Mouse (Mus musculus): ENCODE results near the gene Erich6. TPM values are rescaled to one million over a fixed set of nuclear protein-coding genes. Genes with fewer than 3 reads are reported as not detected.

Gene Erich6
- total and polyA plus RNA-seq, 3 experiments: not detected

DNA sequence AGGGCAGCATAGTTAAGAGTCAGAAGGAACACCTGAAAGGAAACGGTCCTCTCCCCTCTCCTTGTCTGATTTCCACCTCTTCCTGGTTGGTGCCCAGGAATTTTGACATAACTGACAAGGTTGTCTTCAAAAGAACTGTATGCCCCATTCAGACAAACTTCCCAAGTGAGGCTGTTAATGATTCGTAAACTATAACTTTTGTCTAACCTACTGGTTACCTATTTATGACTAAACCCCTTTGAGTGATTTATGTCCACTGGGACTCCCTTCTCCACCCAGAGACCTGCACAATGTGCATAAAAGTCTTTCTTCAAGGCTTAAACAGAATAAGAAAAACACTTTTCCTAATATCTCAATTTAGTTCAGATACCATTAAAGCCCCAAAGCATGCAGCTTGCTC is 10.2 kb upstream of the Erich6 start:
- H3K79me2 ChIP-seq (replicated peaks; ENCODE audit: control insufficient read depth, extremely low read depth, insufficient read depth, poor library complexity, severe bottlenecking): no peaks in the 10 kb centered on the region
- dilution Hi-C loops (cut with MboI; ENCODE audit: extremely low pct_ligation_motif_present, extremely low pct_unique_long_range_greater_than_20kb, low sequenced_read_pairs): no loop called here
- H3K36me3 ChIP-seq (replicated peaks in 1 of 2; ENCODE audit: control insufficient read depth in 1 of 2, insufficient read depth in 1 of 2, low read length in 1 of 2): no peaks in the 10 kb centered on the region
- H3K4me2 ChIP-seq (ENCODE audit: insufficient read depth, low read depth, poor library complexity, severe bottlenecking): no peak overlapping the region
- H3K4me1 ChIP-seq (ENCODE audit: control insufficient read depth in 1 of 2, insufficient read depth in 2 of 2): 0 out of 4 replicates have a peak, but pooled peaks cover 0 to 2% of the 10 kb centered on the region in 2 experiments
- in situ Hi-C loops (cut with MboI; ENCODE audit: low pct_ligation_motif_present, low pct_unique_long_range_greater_than_20kb, low sequenced_read_pairs): no loop called here
- no peak overlapping the region for H3K9ac ChIP-seq (ENCODE audit: insufficient read depth, low read depth)
- no peak for DNase-seq (ENCODE audit: extremely low read depth)
- no peaks in the 10 kb centered on the region for H3K9me3 ChIP-seq (replicated peaks; ENCODE audit: low read length)
- H3K27ac ChIP-seq (ENCODE audit: insufficient read depth, low read depth): no peak overlapping the region
- no peak overlapping the region for H3K4me3 ChIP-seq (replicated peaks in 1 of 3; ENCODE audit: low read depth in 2 of 3, low read length in 2 of 3, poor library complexity in 1 of 3)
- H3K27me3 ChIP-seq (replicated peaks): no peaks in the 10 kb centered on the region
- no peak for TF ChIP-seq CHD2 (IDR thresholded peaks at IDR 0.05; ENCODE audit: low read length)
- no peak for TF ChIP-seq MXI1 (IDR thresholded peaks at IDR 0.05; ENCODE audit: low read depth, low read length)
- no peak for TF ChIP-seq ZNF384 (IDR thresholded peaks at IDR 0.05; ENCODE audit: low read depth, low read length)
- TF ChIP-seq PAX5 (IDR thresholded peaks at IDR 0.05; ENCODE audit: low read length): no peak
- TF ChIP-seq ETS1 (conservative IDR thresholded peaks at IDR 0.05; ENCODE audit: low read depth, low read length): no peak
- no peak for TF ChIP-seq ZC3H11A (IDR thresholded peaks at IDR 0.05; ENCODE audit: low read depth, low read length)
- TF ChIP-seq POLR2AphosphoS2 (IDR thresholded peaks at IDR 0.05; ENCODE audit: low read depth, low read length): no peak
- no peak for TF ChIP-seq JUN (IDR thresholded peaks at IDR 0.05; ENCODE audit: insufficient read depth, low read depth, low read length)
- TF ChIP-seq E2F4 (IDR thresholded peaks at IDR 0.05; ENCODE audit: insufficient replicate concordance, low read depth, low read length): no peak
- no peak for TF ChIP-seq EP300 (IDR thresholded peaks at IDR 0.05; ENCODE audit: low read length)
- TF ChIP-seq CTCF (conservative IDR thresholded peaks at IDR 0.05 in 1 of 2, IDR thresholded peaks at IDR 0.05 in 1 of 2; ENCODE audit: low read depth in 2 of 2, low read length in 2 of 2): no peak
- TF ChIP-seq RCOR1 (conservative IDR thresholded peaks at IDR 0.05; ENCODE audit: low read depth, low read length): no peak
- no peak for TF ChIP-seq MEF2A (IDR thresholded peaks at IDR 0.05; ENCODE audit: borderline replicate concordance, low read depth, low read length)
- no peak for TF ChIP-seq RAD21 (IDR thresholded peaks at IDR 0.05; ENCODE audit: low read depth, low read length)
- no peak for TF ChIP-seq POLR2A (IDR thresholded peaks at IDR 0.05; ENCODE audit: low read depth, low read length)
- no peak for TF ChIP-seq ELF1 (IDR thresholded peaks at IDR 0.05; ENCODE audit: low read depth, low read length)
- TF ChIP-seq MAX (IDR thresholded peaks at IDR 0.05; ENCODE audit: low read length): no peak
- no peak for TF ChIP-seq IRF4 (IDR thresholded peaks at IDR 0.05; ENCODE audit: low read depth, low read length)
- TF ChIP-seq GABPA (IDR thresholded peaks at IDR 0.05; ENCODE audit: insufficient replicate concordance, low read depth, low read length): no peak

DNA sequence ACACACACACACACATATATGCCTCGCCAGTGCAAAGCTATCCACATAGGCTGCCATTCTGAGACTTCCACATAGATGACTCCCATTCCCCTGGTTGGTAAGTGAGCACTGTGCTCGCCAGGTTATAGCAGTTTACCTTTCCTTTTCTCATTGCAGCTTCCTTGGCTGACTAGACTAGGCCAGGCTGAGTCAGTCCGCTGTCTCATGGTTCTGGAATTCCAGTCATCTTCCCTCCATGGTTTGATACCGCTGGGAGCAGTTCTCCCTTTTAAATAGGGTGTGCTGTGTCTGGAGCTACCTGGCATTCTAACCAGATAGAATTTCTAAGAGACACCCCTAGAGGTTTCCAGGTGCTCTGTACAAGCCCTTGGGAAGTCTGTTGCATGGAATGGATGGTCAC is 9.2 kb upstream of the Erich6 start:
- Histone ChIP-seq H3K4me3 (replicated peaks in 1 of 3; ENCODE audit: low read depth in 2 of 3, low read length in 2 of 3, poor library complexity in 1 of 3) (no peak overlapping the region), H3K79me2 (replicated peaks; ENCODE audit: control insufficient read depth, extremely low read depth, insufficient read depth, poor library complexity, severe bottlenecking) (no peaks in the 10 kb centered on the region), H3K4me1 (ENCODE audit: control insufficient read depth in 1 of 2, insufficient read depth in 2 of 2) (no peaks in the 10 kb centered on the region), H3K4me2 (ENCODE audit: insufficient read depth, low read depth, poor library complexity, severe bottlenecking) (no peak overlapping the region), H3K36me3 (replicated peaks in 1 of 2; ENCODE audit: control insufficient read depth in 1 of 2, insufficient read depth in 1 of 2, low read length in 1 of 2) (no peaks in the 10 kb centered on the region), H3K9me3 (replicated peaks; ENCODE audit: low read length) (no peaks in the 10 kb centered on the region), H3K27me3 (replicated peaks) (no peaks in the 10 kb centered on the region), H3K27ac (ENCODE audit: insufficient read depth, low read depth) (no peak overlapping the region), H3K9ac (ENCODE audit: insufficient read depth, low read depth) (no peak overlapping the region)
- dilution Hi-C loops (cut with MboI; ENCODE audit: extremely low pct_ligation_motif_present, extremely low pct_unique_long_range_greater_than_20kb, low sequenced_read_pairs) (no loop called here), in situ Hi-C loops (cut with MboI; ENCODE audit: low pct_ligation_motif_present, low pct_unique_long_range_greater_than_20kb, low sequenced_read_pairs) (no loop called here)
- no peak for DNase-seq (ENCODE audit: extremely low read depth)
- TF ChIP-seq HCFC1 (IDR thresholded peaks at IDR 0.05; ENCODE audit: low read depth, low read length) (no peak), CHD1 (IDR thresholded peaks at IDR 0.05; ENCODE audit: low read depth, low read length) (no peak), USF1 (IDR thresholded peaks at IDR 0.05; ENCODE audit: low read depth, low read length) (no peak), MEF2A (IDR thresholded peaks at IDR 0.05; ENCODE audit: borderline replicate concordance, low read depth, low read length) (no peak), RAD21 (IDR thresholded peaks at IDR 0.05; ENCODE audit: low read depth, low read length) (no peak)

Data from CH12.LX (cell line).